Mouse (Mus musculus) heart, adult 11 months (tissue): ENCODE measurements around the gene Cd160.

ENCODE experiments used
- DNase-seq: peaks from one replicate; pipeline ENCODE4 v3.0.0; 2022

Cd160 gene

DNA sequence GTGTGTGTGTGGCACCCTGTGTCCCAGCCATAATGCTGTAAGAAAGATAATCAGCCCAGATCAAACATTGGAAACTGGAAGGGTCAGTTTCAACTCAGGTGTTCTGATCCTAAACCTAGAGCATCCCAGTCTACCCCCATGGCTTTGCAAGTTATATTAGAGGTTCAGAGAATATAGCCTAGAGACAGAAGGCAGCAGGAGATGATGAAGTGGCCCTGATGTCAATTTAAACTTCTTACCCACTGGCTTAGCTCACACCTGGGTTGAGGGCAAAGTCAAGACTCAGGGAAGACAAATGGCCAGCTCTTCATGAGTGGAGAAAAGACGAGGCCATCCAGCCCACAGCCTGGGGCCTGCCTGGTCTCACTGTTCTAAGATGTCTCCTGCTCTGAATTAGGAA, at the start of gene Cd160, which contains the start of gene Pdzk1:
Cd160 (minus strand) TSS at position 368 of the 400 bp plus-strand sequence.
Pdzk1 (plus strand) TSS at position 301 of the 400 bp plus-strand sequence.
- DNase-seq, result no peak

DNA sequence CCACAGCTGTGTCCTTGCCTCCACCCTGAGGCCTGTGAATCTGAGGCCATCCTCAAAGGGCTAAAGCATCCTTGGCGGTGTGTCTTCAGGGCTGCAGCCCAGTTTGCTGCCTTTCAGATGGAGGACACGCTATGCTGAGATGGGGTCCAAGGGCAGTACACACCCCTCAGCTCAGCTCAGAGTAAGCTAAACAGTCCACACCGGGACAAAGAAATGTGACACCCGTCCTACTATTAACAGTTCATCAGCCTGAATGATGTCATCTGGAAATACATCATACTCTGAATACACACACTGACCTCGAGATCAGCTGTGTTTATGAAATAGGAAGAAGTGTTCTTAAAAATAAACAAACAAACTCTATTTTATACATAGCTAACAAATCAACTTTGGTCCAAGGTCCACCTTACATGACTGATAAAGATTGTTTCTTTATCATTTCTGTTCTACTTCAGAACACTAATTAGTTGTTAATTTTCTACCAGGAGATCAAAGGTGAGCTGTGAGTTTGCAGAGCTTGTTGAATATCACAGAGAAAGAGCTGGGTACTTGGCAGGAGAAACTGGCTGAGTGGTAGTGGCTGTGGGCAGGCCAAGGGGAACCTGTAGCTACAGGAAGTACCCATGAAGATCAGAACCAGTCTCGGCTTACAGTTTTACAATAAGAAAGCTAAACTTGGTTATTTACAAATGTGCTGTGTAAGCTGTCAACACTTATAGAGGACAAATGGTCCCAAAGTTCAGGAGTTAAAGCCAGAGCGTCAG, 45.8 kb upstream of the Cd160 start:
- no peak for DNase-seq

- DNase-seq, result peak; percentile 86
Observed at GRCm38 (mm10) chr3:96872501-96872900, 43.4 kb upstream of the Cd160 start.

DNA sequence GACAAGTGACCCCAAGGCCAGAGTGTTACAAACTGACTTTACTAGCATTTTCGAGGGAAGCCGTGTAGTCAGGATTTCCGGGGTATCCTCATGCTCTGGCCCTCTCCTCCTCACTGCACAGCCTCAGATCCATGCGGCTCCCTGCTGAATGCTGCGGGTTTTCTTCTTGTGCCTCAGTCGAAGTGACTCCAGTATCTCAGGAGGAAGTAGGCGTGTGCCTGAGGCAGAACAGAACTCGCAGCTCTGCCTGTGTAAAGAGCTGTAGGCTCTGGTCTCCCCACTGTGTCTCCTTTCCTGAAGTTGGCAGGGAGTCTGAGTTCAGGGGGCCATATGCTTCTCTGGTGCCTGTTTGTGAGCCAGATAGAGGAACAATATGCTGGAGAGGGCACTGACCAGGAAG, 41.9 kb upstream of the Cd160 start:
- DNase-seq, result no peak

DNA sequence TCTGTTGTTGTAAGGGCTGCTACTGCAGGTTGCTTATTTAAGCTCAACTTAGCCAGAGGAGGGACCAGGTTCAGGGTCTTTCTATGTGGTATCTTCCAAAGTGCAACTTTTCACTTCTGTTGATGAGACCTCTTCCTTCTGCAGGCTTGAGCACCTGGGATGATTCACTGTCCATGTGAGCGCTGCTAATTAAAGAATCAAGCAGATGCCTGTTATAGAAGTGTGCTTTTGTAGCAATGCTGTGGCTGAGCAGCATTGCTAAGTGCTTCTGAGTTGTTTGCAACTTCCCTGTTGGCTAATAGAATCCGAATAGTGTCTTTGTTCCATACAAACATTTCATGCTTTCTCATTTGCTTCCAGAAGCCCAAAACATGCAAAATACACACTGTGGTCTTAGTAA, 41.1 kb upstream of the Cd160 start:
- DNase-seq, result no peak

DNA sequence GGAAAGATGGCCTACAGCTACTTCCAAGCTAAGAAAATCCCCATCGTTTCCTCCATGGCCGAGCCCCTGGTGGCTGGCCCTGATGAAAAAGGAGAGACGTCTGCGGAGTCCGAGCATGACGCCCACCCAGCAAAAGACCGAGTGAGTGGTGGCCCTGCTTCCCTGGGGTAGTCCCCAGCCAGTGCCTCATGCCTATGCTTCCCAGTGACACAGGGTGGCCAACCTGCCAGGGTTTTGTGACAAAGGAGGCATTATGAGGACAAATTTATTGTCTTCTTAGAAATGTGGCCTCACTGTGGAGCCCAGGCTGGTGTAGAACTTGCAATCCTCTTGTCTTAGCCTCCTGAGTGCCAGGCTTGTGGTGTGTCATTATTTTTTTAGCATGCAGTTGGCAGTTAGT, 39.9 kb upstream of the Cd160 start:
- peak; percentile 83 for DNase-seq

DNA sequence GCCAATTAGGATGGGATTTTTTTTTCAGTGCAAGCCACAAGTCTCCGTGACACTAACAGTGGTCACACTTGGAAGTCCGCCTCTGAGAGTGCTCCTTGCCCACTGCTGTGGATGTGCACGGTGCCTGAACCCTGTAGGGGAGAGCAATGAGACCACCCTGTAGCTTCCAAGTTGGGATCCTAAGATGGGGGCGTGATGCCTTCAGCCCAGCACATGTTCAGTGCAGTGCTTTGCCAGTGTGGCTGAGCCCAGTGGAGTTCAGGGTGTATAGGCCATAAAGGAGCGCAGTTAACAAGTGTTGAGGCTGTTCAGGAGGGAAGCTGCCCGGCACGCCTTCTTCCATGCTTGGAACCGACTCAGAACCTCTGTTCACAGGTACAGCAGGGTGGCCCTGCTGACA, 39.4 kb upstream of the Cd160 start:
- peak; percentile 88 for DNase-seq

GRCm38 (mm10) chr3:96867863-96868262, 38.7 kb upstream of the Cd160 start:
- DNase-seq, result peak; percentile 80

DNA sequence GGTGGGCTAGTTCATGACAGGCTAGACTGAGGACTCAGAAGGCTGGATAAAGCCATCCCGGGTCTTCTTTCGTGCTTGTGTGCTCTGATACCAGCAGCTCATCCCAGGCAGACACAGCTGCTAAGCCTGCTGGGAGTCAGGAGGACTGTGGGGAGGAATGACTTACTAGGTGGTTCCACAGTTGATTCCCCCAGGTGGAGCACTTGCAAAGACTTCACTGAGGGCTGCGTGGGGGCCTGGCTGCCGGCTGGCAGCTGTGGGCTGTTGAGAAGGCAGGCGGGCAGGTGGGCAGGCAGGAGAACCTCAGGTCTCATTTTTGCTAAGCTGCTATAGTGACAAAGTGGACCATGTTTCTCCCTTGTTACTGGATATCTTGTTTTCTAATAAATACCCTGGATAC, 31.3 kb upstream of the Cd160 start:
- DNase-seq, result peak; percentile 81

- peak; percentile 83 for DNase-seq
Observed at GRCm38 (mm10) chr3:96855833-96856232, 26.7 kb upstream of the Cd160 start.

DNA sequence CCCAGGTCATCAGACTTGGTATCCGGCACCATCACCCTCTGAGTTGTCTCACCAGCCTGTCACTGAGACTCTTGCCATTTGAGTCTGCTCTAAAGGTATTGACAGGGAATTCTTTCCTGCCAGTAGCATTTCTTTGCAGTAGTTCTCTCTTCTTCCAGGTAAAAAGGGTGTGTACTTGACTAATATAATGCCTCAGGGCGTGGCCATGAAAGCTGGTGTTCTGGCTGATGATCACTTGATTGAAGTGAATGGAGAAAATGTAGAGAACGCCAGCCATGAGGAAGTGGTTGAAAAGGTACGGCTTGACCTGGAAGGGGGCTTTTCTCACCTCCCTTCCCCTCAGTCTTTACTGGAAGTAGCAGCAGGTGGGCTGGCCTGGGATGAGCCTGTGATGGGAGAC, 25.2 kb upstream of the Cd160 start:
- DNase-seq, result peak; percentile 46

DNA sequence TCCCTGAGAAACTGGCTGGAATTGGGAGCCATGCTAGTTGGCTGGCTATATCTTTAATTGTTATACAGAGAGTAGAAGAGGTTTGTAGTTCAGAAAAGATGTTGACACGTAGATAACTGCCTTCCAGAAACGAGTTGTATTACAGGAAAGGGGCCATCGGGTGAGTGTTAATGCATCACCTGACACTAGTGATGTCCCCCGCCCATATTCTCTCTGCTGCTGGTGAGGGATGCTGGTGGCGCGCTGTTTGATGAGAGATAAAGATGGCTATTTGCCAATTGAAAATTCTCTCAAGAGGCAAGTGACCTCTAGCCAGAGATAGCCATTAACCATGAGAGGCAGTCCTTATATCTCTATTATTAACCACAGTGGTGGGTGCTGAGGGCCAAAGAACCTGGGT, 23.4 kb upstream of the Cd160 start:
- peak; percentile 59 for DNase-seq

DNA sequence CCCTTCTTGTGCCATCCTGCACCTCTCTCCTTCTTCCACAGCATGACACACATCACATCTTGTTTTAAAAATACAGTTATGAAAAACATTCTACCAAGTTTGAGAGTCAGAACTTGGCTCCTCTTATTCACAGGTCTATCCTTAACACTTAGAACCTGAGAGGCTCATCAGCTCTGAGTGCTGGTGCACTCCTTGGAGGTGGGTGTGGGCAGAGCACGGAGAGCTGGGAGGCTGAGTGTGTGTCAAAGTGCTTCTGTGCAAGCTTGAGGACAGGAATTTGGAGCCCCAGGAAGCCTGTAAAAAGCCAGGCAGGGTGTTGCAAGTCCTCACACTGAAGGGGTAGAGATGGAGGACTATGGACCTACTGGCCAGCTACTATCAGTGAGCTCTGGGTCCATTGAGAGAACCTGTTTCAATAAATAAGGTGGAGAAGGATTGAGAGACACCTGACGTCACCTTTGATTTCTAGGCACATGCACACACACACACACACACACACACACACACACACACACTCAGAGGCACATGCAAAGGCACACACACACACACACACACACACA, 20.1 kb upstream of the Cd160 start:
- peak; percentile 70 for DNase-seq

DNA sequence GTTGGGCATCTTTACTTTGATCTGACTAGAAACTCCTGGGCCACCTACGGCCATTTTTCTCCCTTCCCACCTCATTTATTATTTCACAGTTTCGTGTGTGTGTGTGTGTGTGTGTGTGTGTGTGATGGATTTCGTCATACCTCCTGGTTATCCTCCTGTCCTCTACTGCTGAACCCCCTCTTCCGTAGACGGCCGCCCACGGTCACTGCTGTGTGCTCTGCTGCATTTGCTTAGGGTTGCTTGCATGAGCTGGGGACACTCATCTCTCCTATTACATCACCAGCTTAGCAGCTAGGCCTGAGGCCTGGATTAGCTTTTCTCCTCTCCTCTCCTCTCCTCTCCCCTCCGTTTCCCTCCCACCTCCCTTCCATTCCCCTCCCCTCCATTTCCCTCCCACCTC, 19.3 kb upstream of the Cd160 start:
- DNase-seq, result peak; percentile 51

DNA sequence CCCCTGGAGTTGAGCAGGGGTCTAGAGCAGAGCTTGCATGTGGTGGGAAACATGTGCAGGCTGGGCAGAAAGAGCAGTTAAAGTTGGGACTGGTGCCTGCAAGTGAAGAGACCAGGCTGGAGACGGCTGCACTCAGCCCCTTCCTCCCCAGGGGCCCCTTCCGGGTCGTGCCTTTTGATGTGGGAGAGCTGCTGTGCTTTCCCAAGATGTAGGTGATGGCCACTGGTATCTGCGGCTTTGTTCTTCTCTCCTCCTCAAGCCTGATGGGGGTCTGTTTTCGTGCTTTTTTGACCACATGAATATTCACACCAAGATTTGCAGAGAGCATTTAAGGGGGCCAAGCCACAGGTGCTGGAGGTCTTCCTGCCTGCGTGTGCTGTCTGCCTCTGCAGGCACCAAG, 18.5 kb upstream of the Cd160 start:
- peak; percentile 71 for DNase-seq

DNA sequence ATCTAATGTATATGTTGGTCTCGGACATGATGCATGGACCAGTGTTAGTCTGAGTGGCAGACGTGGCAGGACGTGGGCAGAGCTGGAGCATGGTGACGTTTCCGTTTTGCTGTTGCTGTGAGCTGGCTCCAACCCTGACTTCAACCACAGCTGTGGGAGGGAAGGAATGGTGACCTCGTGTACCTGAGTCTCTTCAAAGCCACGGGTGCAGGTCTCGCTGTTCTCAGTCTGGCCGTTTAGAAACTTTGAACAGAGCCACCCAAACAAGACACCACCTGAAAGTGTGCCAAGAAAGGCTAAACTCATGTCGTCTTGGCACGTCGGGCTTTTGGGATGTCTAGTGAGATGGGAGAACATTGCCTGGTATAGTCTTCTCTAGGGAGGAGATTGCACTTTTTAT, 17.8 kb upstream of the Cd160 start:
- peak; percentile 85 for DNase-seq

GRCm38 (mm10) chr3:96845806-96846205, 16.7 kb upstream of the Cd160 start:
- DNase-seq, result peak; percentile 70

- peak; percentile 85 for DNase-seq
Observed at GRCm38 (mm10) chr3:96845191-96845590, 16.0 kb upstream of the Cd160 start.

DNA sequence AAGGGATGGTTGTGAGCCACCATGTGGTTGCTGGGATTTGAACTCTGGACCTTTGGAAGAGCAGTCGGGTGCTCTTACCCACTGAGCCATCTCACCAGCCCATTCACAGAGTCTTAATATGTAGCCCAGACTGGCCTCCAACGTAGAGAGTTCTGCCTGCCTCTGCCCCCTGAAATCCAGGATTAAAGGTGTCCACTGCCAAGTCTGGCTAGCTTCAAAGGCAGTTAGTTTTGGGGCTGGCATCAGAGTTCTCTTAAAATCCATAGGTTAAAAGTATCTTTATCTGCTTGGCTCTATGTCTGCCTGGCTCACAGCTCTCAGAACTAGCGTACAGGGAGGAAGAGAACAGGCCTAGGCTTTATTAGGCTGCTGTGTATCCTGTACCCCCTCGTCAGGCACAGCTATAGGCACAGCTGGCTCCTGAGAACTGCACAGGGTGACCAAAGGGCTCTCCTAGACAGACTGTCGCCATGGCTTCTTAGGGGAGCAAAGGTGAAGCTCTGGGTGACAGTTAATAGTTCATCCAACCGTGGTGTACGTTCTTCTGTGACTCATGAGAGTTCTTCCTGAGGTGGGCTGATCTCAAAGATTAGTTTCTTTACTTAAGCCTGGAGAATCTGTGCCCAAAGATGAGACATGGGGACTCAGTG, 10.0 kb upstream of the Cd160 start:
- peak; percentile 68 for DNase-seq

DNA sequence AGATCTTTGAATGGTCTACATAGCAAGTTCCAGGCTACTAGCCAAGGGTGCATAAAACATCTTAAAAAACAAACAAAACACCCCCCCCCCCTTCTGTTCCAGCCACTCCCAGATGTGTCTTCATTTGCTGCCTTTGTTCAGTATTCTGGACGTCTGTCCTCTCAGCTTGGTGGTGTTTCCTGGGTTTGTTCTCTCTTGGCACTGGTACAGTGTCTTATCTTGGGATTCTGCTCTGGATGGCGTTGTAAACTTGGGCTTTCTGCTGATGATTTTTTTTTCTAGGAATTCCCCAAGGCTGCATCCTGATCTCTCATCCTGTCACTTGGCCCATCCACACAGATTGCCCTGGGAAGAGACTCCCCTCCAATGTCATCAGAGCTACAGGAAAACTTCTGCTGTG, 7.3 kb upstream of the Cd160 start:
- DNase-seq, result no peak

DNA sequence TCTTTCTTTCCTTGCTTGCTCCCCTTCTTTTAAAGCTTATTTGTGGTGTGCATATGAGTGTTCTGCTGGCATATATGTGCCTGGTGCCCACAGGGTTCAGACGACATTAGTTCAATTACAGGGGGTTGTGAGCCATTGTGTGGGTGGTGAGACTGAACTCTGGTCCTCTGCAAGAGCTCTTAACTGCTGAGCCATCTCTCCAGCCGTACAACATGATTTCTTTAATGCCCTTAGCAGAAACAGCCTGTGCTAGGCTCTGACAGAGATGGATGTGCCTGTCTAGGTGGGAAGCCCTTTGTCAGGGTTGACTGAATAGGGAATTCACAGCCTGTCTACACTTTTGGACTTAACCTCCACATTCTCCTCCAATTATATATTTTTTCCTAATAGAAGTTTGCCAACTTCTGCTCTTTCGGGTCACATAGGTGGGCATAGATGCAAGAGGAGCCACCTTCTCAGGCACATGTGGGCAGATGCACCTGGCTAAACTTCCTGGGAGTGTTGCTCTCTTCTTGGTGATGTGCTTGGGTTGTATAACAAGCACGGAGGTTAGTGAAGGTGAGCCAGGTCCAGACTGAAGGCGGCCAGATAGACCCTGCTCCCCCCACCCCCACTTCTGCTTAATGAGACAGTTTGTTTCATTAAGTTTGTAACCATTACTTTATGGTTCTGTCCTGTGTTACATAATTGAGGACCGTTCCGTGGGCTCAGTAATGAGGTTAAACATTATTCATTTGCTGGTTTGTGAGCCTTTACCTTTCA, 5.6 kb upstream of the Cd160 start:
- DNase-seq, result peak; percentile 63

DNA sequence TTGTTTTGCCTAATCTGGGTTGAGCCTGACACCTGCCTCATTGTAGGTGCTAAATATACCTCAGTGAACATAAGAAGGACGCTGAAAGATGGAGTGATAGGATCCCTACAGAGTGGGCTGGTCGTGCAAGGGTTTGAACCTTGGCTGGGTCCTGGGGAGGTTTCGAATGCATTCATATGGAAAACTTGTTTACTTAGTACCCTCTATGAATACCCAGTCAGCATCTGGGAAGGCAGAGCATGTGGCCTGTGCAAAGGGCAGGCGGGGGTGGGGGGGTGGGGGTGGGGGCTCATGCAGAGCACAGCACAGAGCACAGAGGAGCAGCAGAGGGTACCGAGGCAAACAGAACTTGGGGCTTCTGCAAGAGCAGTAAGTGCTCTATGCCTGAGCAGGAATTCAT, 3.8 kb upstream of the Cd160 start:
- peak; percentile 63 for DNase-seq

DNA sequence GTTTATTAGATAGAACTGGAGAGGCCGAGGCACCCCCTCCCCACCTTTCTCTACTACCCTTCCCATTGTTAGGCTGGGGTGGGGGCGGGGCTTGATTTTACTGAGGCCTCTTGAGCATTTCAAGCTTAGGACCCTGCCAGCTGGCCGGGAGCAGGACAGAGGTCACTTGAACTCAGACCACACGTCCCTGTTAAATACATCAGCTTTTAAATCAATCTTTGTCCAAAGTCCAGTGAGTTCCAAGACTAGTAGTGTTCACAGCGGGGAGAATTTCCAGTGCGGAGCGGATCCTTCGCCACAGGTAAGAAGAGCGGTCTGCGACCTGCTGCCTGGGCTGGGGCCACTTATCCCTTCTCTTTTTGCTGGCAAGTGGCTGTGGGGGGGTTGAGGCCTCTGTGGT, 705 bp upstream of the Cd160 start:
- no peak for DNase-seq
